Mouse (Mus musculus) erythroblast, embryonic 14.5 days (primary cell): ENCODE data around the gene Celf2. TPM values are rescaled to one million over a fixed set of nuclear protein-coding genes. Genes with fewer than 3 reads are reported as not detected.

Experiments
- H3K27me3 ChIP-seq: 2 replicates; pipeline ENCODE4 v1.6.1; 2012; ENCODE audit warnings: inconsistent platforms; ENCODE audit not compliant: control insufficient read depth
- H3K36me3 ChIP-seq: 2 replicates; pipeline ENCODE4 v1.6.1; 2012; ENCODE audit warnings: mild to moderate bottlenecking, inconsistent platforms; ENCODE audit not compliant: control insufficient read depth
- H3K4me1 ChIP-seq: 2 replicates; pipeline ENCODE4 v1.6.1; 2012; ENCODE audit warnings: inconsistent platforms; ENCODE audit not compliant: control insufficient read depth
- H3K4me3 ChIP-seq: replicated peaks from 2 replicates; pipeline ENCODE3; 2012; ENCODE audit warnings: moderate library complexity, mild to moderate bottlenecking, inconsistent platforms
- H3K9me3 ChIP-seq: 2 replicates; pipeline ENCODE4 v1.6.1; 2012; ENCODE audit warnings: low read length, inconsistent platforms, mixed read lengths; ENCODE audit not compliant: control insufficient read depth
- GATA1 ChIP-seq: IDR thresholded peaks from 2 replicates; pipeline ENCODE4 v1.6.1; 2012; ENCODE audit warnings: low read length, inconsistent platforms, mixed read lengths
- TAL1 ChIP-seq: IDR thresholded peaks from 3 replicates; pipeline ENCODE4 v1.6.1; 2012; ENCODE audit warnings: low read length, inconsistent platforms, mixed read lengths
- polyA plus RNA-seq: library from polyadenylated mRNA; stranded (reverse); fragments of >175 nt; gene quantifications from 2 replicates; pipeline ENCODE4 v1.2.3, GENCODE M21; 2012

Celf2 gene
- polyA plus RNA-seq, 1 experiment: under 0.01 TPM

GRCm38 (mm10) chr2:7006816-7007215 lies 502.5 kb downstream of the Celf2 start:
- Histone ChIP-seq H3K36me3 (no peaks in the 10 kb centered on the region), H3K4me1 (no peaks in the 10 kb centered on the region), H3K9me3 (no peaks in the 10 kb centered on the region), H3K27me3 (no peaks in the 10 kb centered on the region), H3K4me3 (no peak overlapping the region)
- TF ChIP-seq GATA1 (no peak), TAL1 (no peak)

- Histone ChIP-seq H3K4me3 (no peak overlapping the region), H3K36me3 (no peaks in the 10 kb centered on the region), H3K4me1 (no peaks in the 10 kb centered on the region), H3K9me3 (no peaks in the 10 kb centered on the region), H3K27me3 (no peaks in the 10 kb centered on the region)
- TF ChIP-seq TAL1 (no peak), GATA1 (no peak)
These were observed 507.4 kb downstream of the Celf2 start for GRCm38 (mm10) chr2:7001967-7002366.

GRCm38 (mm10) chr2:6991010-6991421 lies 518.3 kb downstream of the Celf2 start:
- Histone ChIP-seq H3K4me3 (no peak overlapping the region), H3K9me3 (no peaks in the 10 kb centered on the region), H3K27me3 (no peaks in the 10 kb centered on the region), H3K36me3 (no peaks in the 10 kb centered on the region), H3K4me1 (no peaks in the 10 kb centered on the region)
- TF ChIP-seq TAL1 (no peak), GATA1 (no peak)

GRCm38 (mm10) chr2:6985706-6986105 lies 523.7 kb downstream of the Celf2 start:
- H3K27me3 ChIP-seq: no peaks in the 10 kb centered on the region
- H3K4me1 ChIP-seq: no peaks in the 10 kb centered on the region
- no peaks in the 10 kb centered on the region for H3K9me3 ChIP-seq
- H3K36me3 ChIP-seq: no peaks in the 10 kb centered on the region
- TF ChIP-seq GATA1: no peak
- TF ChIP-seq TAL1: no peak
- H3K4me3 ChIP-seq: no peak overlapping the region

GRCm38 (mm10) chr2:6983902-6984301 lies 525.5 kb downstream of the Celf2 start:
- no peaks in the 10 kb centered on the region for H3K9me3 ChIP-seq
- no peaks in the 10 kb centered on the region for H3K27me3 ChIP-seq
- no peak for TF ChIP-seq TAL1
- TF ChIP-seq GATA1: no peak
- H3K4me3 ChIP-seq: no peak overlapping the region
- H3K36me3 ChIP-seq: no peaks in the 10 kb centered on the region
- no peaks in the 10 kb centered on the region for H3K4me1 ChIP-seq

- H3K36me3 ChIP-seq: no peaks in the 10 kb centered on the region
- H3K9me3 ChIP-seq: no peaks in the 10 kb centered on the region; the same call in 1 of the 2 replicates
- H3K27me3 ChIP-seq: no peaks in the 10 kb centered on the region
- H3K4me1 ChIP-seq: no peaks in the 10 kb centered on the region
- TF ChIP-seq GATA1 (no peak), TAL1 (no peak)
- H3K4me3 ChIP-seq: no peak overlapping the region
These were observed 533.1 kb downstream of the Celf2 start for GRCm38 (mm10) chr2:6976300-6976699.

GRCm38 (mm10) chr2:6969228-6969627 lies 540.1 kb downstream of the Celf2 start:
- H3K36me3 ChIP-seq: no peaks in the 10 kb centered on the region
- no peaks in the 10 kb centered on the region for H3K27me3 ChIP-seq

GRCm38 (mm10) chr2:6965243-6965642 lies 544.1 kb downstream of the Celf2 start:
- no peak overlapping the region for H3K4me3 ChIP-seq
- H3K4me1 ChIP-seq: no peaks in the 10 kb centered on the region
- H3K36me3 ChIP-seq: no peaks in the 10 kb centered on the region
- no peaks in the 10 kb centered on the region for H3K27me3 ChIP-seq
- H3K9me3 ChIP-seq: no peaks in the 10 kb centered on the region
- TF ChIP-seq TAL1: no peak
- TF ChIP-seq GATA1: no peak

More at GRCm38 (mm10) chr2:6969228-6969627, 540.1 kb downstream of the Celf2 start:
- Histone ChIP-seq H3K4me3 (no peak overlapping the region), H3K9me3 (no peaks in the 10 kb centered on the region), H3K4me1 (no peaks in the 10 kb centered on the region)
- TF ChIP-seq GATA1 (no peak), TAL1 (no peak)

- TF ChIP-seq TAL1: no peak
- TF ChIP-seq GATA1: no peak
- H3K9me3 ChIP-seq: no peaks in the 10 kb centered on the region
These were observed 558.7 kb downstream of the Celf2 start for GRCm38 (mm10) chr2:6950702-6951101.

GRCm38 (mm10) chr2:6945638-6946415 lies 563.5 kb downstream of the Celf2 start:
- Histone ChIP-seq H3K4me1 (no peaks in the 10 kb centered on the region), H3K4me3 (no peak overlapping the region), H3K9me3 (peaks cover 4% of the 10 kb centered on the region), H3K36me3 (no peaks in the 10 kb centered on the region), H3K27me3 (no peaks in the 10 kb centered on the region)
- TF ChIP-seq GATA1: no peak
- TF ChIP-seq TAL1: no peak

More at GRCm38 (mm10) chr2:6950702-6951101, 558.7 kb downstream of the Celf2 start:
- H3K36me3 ChIP-seq: no peaks in the 10 kb centered on the region
- no peak overlapping the region for H3K4me3 ChIP-seq
- H3K4me1 ChIP-seq: no peaks in the 10 kb centered on the region
- no peaks in the 10 kb centered on the region for H3K27me3 ChIP-seq
